Mouse (Mus musculus): Measurements from ENCODE around the gene Cyb5d2. TPM values are rescaled to one million over a fixed set of nuclear protein-coding genes. Genes with fewer than 3 reads are reported as not detected.
A peak's percentile ranks its signal among the peaks of the same experiment; 100 is the strongest.

Gene Cyb5d2
- 1 to 10 TPM; 8.0 to 8.4 TPM for total RNA-seq (2021)
- long read RNA-seq, experiment 1, transcript Cyb5d2-201 (4 exons, 2,393 nt): major isoform, 6 of 11 reads
- long read RNA-seq, experiment 1, partial matches to known transcripts: 1 of 11 reads
- long read RNA-seq, experiment 1, other reads (novel, unspliced or antisense): 1 of 11 reads
- long read RNA-seq, experiment 2, transcript Cyb5d2-203 (4 exons, 2,158 nt): major isoform, 5 of 7 reads
- long read RNA-seq, experiment 2, partial matches to known transcripts: 0 of 7 reads
- long read RNA-seq, experiment 2, other reads (novel, unspliced or antisense): 0 of 7 reads

DNA sequence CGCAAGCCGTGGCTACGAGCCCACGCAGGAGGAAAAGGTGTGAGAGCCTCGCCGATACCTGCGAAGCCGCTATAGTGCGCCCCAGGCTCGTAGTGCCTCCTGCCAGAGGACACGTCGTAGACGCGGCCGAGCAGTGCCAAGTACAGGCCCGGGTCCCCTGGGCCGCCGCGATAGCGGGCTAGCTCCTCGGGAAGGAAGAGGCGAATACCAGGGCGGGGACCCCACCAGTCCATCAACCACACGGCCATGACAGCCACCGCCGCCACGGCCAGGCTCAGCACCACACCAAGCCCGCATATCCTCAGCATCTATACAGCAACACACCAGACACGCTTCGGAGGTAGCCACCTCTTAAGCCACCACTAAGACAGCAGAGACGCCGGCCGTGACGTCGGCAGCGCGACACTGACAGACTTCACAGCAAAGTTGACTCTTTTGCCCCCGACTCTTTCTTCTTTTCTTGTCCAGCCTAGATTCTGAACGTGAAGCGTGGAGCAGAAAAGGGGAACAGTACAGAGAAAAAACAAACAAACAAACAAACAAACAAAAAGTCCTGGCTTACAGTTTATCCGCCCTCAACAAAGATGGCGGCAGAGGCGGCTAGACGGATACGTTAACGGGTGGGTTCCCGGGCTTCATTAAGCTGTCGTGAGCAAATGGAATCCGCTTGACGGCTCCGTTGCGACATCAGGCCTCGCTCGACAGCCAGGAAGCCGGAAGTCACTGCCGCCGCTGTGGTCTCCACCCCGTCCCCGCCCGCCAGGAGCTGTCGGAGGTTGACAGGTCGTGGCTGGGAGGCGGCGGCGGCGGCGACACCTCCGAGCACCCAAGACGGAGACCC is at the start of gene Cyb5d2, which contains the start of gene Zzef1:
Cyb5d2 (minus strand) TSS at position 688 of the 841 bp plus-strand sequence.
Zzef1 (plus strand) TSS at position 772 of the 841 bp plus-strand sequence.
- peak; percentile 90 for DNase-seq

GRCm38 (mm10) chr11:72845526-72845925 is 49.6 kb upstream of the Cyb5d2 start:
- no peak for DNase-seq

- DNase-seq: no peak
Observed at GRCm38 (mm10) chr11:72843576-72843975, 47.6 kb upstream of the Cyb5d2 start.

GRCm38 (mm10) chr11:72842731-72843130 is 46.8 kb upstream of the Cyb5d2 start:
- DNase-seq: no peak

- DNase-seq: no peak
Observed at GRCm38 (mm10) chr11:72829869-72830268, 33.9 kb upstream of the Cyb5d2 start.

DNA sequence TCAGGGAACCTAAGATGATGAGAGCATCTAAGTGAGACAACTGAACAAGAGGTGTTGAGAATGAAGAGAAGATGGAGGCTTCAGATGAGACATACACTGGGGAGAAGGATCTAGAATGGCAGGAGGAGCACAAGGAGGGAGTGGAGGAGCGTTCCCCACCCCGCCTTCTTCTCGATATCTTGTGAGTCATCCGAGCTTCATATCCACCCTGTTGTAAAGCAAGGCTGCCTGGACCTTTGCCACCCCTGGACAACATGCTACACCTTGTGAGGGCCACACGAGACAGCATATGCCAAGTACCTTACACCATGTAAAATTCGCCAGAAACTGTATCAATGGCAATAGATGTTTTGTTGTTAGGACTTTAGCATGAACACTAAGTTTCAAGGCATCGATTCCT is 25.1 kb upstream of the Cyb5d2 start:
- no peak for DNase-seq

DNA sequence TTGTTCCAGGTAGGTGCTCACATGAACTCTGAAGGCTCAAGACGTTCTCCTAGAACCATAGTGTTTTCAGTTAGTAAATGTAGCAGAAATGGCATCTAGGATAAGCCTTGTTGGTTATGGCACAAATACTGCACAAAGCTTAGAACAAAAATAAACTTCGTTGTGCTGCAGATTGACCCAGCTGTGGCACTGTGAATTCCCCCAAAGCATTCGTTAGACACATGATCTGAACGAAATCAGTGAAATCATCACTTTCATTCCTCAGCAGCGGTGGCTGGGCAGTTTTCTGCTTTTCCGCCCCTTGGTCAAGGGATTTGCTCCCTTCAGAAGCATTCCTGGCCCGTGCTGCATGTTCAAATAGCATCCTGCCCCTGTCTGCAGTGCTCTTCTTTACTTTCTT is 22.1 kb upstream of the Cyb5d2 start:
- no peak for DNase-seq

DNA sequence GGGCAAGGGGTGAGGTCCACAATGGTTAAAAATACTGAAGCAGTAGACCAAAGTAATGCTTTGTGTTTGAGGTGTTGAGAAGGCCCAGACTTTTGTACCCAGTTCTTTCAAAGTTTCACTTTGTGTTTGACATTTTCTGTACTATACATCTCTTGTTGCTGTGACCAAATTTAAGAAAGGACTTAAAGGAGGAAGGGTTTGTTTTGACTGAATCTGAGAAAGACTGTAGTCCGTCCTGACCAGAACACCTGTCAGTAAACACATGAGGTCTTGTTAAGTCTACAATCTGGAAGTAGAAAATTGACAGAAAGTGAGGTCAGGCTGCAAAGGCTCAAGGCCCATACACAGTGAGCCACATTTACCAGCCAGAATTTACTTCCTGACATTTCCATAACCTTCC is 20.9 kb upstream of the Cyb5d2 start:
- no peak for DNase-seq

DNA sequence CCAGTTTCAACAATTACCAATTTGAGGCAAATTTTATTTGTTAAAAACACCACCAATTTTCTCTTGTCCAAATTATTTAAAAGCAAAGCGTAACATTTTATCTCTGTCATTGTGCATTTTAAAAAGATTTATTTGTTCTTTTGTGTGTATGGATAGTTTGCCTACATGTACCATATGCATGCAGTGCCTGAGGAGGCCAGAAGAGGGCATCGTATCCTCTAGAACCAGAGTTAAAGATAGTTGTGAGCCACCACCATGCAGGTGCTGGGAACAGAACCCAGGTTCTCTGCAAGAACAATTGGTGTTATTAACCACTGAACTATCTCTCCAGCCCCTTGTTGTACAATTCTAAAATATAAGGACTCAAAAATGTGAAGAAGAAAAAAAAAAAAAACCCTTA is 18.2 kb upstream of the Cyb5d2 start:
- no peak for DNase-seq

GRCm38 (mm10) chr11:72813687-72814086 is 17.7 kb upstream of the Cyb5d2 start:
- DNase-seq: no peak

DNA sequence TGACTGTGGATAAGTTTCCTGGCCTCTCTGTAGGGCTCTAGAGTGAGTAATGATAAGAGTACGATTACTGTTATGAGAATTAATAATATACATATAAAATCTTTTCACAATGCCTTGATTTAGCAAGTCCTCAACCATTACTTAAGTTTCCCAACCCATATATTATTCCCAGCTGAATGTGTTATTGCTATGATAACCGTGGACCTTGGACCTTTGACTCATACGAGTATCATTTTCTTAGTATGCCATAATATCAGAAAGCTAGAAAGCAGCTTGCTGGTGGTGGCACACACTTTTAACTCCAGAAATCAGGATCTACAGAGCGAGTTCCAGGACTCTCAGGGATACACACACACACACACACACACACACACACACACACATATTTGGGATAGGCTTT is 12.1 kb upstream of the Cyb5d2 start:
- no peak for DNase-seq

- no peak for DNase-seq
Observed at GRCm38 (mm10) chr11:72806556-72806955, 10.6 kb upstream of the Cyb5d2 start.

- DNase-seq: no peak
Observed at GRCm38 (mm10) chr11:72805232-72805631, 9.3 kb upstream of the Cyb5d2 start.

GRCm38 (mm10) chr11:72804586-72804985 is 8.6 kb upstream of the Cyb5d2 start:
- DNase-seq: no peak

DNA sequence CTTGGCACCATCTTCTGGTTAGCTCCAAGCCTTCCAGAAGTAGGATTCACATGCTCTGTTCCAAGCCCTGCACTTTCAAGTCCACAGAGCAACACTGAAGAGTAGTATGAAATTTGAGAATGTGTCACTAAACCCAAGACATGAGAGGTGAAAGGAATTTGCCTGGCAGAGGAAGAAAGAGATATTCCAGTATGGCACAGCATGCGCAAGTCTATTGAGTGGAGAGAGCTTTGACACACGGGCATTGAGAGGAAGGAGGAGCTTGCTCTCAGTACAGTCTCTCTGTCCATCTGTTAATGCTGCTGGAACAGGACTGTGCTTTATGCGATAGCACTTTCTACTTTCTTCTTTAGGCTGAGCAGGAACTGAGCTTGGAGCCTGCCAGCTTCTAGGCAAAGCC is 7.1 kb upstream of the Cyb5d2 start:
- no peak for DNase-seq

DNA sequence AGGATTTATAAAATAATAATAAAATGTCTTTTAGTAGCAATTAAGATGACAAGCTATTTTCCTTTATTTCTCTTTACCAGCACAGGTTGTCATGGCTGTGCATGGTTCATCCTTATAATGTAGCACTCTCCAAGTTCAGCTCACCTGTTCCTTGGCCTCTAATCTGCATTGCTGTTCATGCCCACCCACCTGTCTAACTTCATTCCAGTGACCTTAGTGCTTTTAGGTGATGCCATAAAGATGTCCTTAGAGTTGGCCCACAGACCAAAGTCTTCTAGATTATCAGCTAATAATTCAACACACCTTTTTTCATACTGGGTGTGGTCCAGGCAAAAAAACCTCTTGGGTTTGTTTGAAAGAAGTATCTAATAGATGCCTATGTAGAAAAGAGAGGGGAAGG is 5.2 kb upstream of the Cyb5d2 start:
- DNase-seq: no peak

- DNase-seq: no peak
Observed at GRCm38 (mm10) chr11:72798112-72798511, 2.2 kb upstream of the Cyb5d2 start.

DNA sequence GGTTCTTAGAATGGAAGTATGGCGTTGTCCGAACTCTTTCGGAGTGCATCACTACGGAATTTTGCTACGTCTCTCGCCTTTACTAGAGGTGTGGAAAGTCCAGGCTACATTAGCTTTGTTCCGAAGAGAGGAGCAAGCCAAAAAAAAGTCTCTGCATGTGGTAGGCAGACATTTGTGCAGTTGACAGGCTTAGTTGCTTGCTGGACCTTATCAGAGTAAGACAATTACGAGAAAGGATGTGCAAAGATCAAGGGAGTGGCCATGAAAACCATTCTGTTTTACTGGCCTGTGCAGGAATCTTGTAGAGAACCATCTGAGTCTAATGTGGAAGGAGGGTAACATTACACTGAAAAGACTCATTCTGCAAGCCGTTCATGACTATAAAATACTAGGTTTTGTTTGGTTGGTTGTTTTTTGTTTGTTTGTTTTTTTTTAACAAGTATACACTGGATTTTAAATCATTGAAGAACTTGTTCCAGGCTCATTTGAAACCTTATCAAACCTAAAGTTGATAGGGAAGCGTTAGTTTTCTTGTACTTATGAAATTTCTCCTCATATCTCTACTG is 914 bp upstream of the Cyb5d2 start:
- no peak for DNase-seq

DNA sequence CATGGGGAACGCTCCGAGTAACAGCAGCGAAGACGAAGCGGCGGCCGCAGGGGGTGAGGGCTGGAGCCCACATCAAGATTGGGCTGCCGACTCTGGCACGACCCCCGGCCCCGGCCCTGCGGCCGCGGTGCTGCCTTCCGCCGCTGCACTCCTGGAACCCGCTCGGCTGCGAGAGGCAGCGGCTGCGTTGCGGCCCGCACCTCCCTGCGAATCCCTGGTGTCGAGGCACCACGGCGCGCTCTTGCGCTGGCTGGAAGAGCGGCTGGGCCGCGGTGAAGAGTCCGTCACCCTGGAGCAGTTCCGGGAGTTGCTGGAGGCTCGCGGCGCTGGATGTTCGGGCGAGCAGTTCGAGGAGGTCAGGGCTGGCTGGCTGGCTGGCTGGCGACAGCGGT is 350 bp upstream of the Cyb5d2 start:
- no peak for DNase-seq

- DNase-seq: no peak
Observed at GRCm38 (mm10) chr11:72795149-72795454, 840 bp downstream of the Cyb5d2 start.

DNA sequence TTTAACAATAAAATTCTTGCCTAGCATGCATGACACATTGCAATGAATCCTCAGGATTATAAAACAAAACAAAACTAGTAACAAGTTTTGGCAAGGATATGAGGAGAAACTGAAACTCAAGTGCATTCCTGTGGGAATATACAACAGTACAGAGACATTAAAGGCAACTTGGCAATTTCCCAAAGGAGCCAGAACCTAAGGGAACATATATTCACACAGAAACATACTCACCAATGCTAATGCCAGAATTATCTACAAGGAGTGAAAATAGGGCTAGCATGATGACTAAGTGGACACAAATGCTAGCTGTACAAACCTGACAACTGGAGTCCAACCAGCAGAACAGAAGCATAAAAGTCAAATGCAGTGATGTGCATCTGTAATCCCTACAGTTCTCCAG is 3.9 kb downstream of the Cyb5d2 start:
- DNase-seq: no peak

DNA sequence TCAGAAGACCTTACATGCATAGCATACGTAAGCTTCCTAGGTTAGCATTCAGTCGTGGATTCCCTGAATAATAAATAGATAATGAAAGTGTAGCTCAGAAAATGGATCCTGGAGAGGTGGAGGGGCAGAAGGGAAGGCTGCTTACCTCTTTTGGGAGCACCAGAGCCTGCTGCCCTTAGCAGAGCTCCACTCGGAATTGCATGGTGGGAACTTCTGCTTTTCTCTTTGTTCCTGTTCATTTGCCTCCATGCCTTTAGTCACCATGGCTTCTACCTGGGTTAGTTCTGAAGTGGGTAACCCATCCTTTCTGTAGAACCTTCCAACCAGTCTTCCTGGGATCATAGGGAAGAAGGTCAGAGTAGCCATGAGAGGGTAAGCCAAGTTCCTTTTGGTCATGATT is 13.4 kb downstream of the Cyb5d2 start:
- DNase-seq: no peak

DNA sequence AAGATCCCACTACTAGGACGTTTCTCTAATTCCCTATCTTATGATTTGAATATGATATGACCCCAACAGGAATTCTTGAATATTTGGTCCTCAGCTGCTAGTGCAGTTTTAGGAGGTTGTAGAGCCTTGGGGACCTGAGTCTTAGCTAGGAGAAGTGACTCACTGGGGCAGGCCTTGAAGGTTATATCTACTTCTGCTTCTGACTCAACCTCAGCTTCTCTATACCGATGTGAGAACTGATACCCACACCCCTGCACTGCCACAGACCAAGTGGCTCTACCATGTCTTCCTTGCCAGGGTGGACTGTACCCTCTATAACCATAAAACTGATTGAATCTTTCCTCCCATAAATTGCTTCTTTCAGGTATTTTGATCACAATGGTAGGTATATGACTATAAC is 13.8 kb downstream of the Cyb5d2 start:
- DNase-seq: no peak

- DNase-seq: no peak
Observed at GRCm38 (mm10) chr11:72778957-72779356, 17.0 kb downstream of the Cyb5d2 start.
